Comparison of ENCODE assay signal across 10 mouse cellular contexts in genomic region chr12:27537017-27537416, GRCm38 (mm10).
DNase-seq lines count a peak whose midpoint lies in the region; ATAC-seq and TF ChIP-seq lines count a peak whose summit lies in the region.
"Had no signal": no experiment of that assay in that cellular context is flagged by ENCODE, and none has a peak within 500 bp of the region (broad histone marks: within the 10 kb centered on the region; RNA-seq: fewer than 3 reads in every experiment).

No protein-coding gene starts in this region.

- 29% methylated on average over 9 of the region's 9 CpGs for WGBS in kidney, embryonic 14.5 days
- WGBS in embryonic facial prominence, embryonic 13.5 days = 17% methylated on average over 9 of the region's 9 CpGs
- 11% methylated on average over 9 of the region's 9 CpGs for WGBS in limb, embryonic 14.5 days
- WGBS in liver, embryonic 12.5 days (ENCODE audit: insufficient replicate concordance) = 66% methylated on average over 9 of the region's 9 CpGs

- no peak for DNase-seq in kidney, adult 8-10 months
- DNase-seq in MN1 (ENCODE audit: low spot score) = peak; percentile 50
- peak; percentile 74 for DNase-seq in limb, embryonic 14.5 days (ENCODE audit: low spot score)
- no peak for DNase-seq in adrenal gland, adult 18-20 months (ENCODE audit: low spot score in 2 of 2)
- DNase-seq: adrenal gland, adult 8-10 months had no signal

- no peak for TF ChIP-seq POLR2A in limb, embryonic 14.5 days (IDR thresholded peaks at IDR 0.05; ENCODE audit: borderline replicate concordance, extremely low read depth, insufficient read depth, insufficient read length)

- H3K36me3 ChIP-seq in kidney, embryonic 14.5 days (ENCODE audit: control insufficient read depth, insufficient read depth, low read length) = no peaks in the 10 kb centered on the region
- no peaks in the 10 kb centered on the region for H3K36me3 ChIP-seq in embryonic facial prominence, embryonic 13.5 days
- no peaks in the 10 kb centered on the region for H3K36me3 ChIP-seq in limb, embryonic 14.5 days (ENCODE audit: control insufficient read depth, insufficient read depth, low read length)
- no peaks in the 10 kb centered on the region for H3K36me3 ChIP-seq in liver, embryonic 12.5 days

- no peak overlapping the region for H3K27ac ChIP-seq in kidney, embryonic 14.5 days (ENCODE audit: low read depth, low read length)
- peak overlapping the region; percentile 9; the same call in 1 of the 2 replicates for H3K27ac ChIP-seq in embryonic facial prominence, embryonic 13.5 days
- H3K27ac ChIP-seq in limb, embryonic 14.5 days (replicated peaks; ENCODE audit: low read depth, low read length) = 0 out of 2 replicates have a peak overlapping the region, but pooled peaks have one; percentile 34
- no peak overlapping the region for H3K27ac ChIP-seq in liver, embryonic 12.5 days
- H3K27ac ChIP-seq: layer of hippocampus, adult 2 months had no signal

- H3K9me3 ChIP-seq in kidney, embryonic 14.5 days (ENCODE audit: control insufficient read depth, low read length) = no peaks in the 10 kb centered on the region
- no peaks in the 10 kb centered on the region for H3K9me3 ChIP-seq in embryonic facial prominence, embryonic 13.5 days
- H3K9me3 ChIP-seq in limb, embryonic 14.5 days (ENCODE audit: control insufficient read depth, low read length) = no peaks in the 10 kb centered on the region
- H3K9me3 ChIP-seq in liver, embryonic 12.5 days (replicated peaks) = no peaks in the 10 kb centered on the region

- H3K9ac ChIP-seq in kidney, embryonic 14.5 days (ENCODE audit: low read depth, low read length) = no peak overlapping the region
- no peak overlapping the region for H3K9ac ChIP-seq in embryonic facial prominence, embryonic 13.5 days
- H3K9ac ChIP-seq in limb, embryonic 14.5 days (ENCODE audit: low read depth, low read length, severe bottlenecking) = no peak overlapping the region
- no peak overlapping the region for H3K9ac ChIP-seq in liver, embryonic 12.5 days

- H3K4me3 ChIP-seq in kidney, embryonic 14.5 days (ENCODE audit: low read length) = no peak overlapping the region
- H3K4me3 ChIP-seq in embryonic facial prominence, embryonic 13.5 days = 0 out of 2 replicates have a peak overlapping the region, but pooled peaks have one; percentile 9
- H3K4me3 ChIP-seq in limb, embryonic 14.5 days (replicated peaks; ENCODE audit: low read length) = 0 out of 2 replicates have a peak overlapping the region, but pooled peaks have one; percentile 0
- no peak overlapping the region for H3K4me3 ChIP-seq in liver, embryonic 12.5 days
- H3K4me3 ChIP-seq: layer of hippocampus, adult 2 months had no signal

- H3K4me2 ChIP-seq in kidney, embryonic 14.5 days (replicated peaks; ENCODE audit: low read depth, low read length) = 0 out of 2 replicates have a peak overlapping the region, but pooled peaks have one; percentile 6
- H3K4me2 ChIP-seq in embryonic facial prominence, embryonic 13.5 days = peak overlapping the region; percentile 55
- H3K4me2 ChIP-seq in limb, embryonic 14.5 days (replicated peaks; ENCODE audit: low read depth, low read length, severe bottlenecking) = peak overlapping the region; percentile 36
- no peak overlapping the region for H3K4me2 ChIP-seq in liver, embryonic 12.5 days

- ATAC-seq in kidney, embryonic 14.5 days (ENCODE audit: low FRiP score, low TSS enrichment) = no peak
- ATAC-seq in embryonic facial prominence, embryonic 13.5 days (ENCODE audit: insufficient number of reproducible peaks, insufficient read depth, low FRiP score, low TSS enrichment, low read depth) = no peak
- ATAC-seq in limb, embryonic 14.5 days (ENCODE audit: low FRiP score, low read depth) = peak; percentile 62; the same call in 1 of the 2 replicates
- no peak for ATAC-seq in liver, embryonic 12.5 days
- ATAC-seq in inflammation-experienced regulatory T-cells, adult 6 months = no peak

- no peaks in the 10 kb centered on the region for H3K27me3 ChIP-seq in kidney, embryonic 14.5 days (ENCODE audit: control insufficient read depth, insufficient read depth, low read length)
- H3K27me3 ChIP-seq in embryonic facial prominence, embryonic 13.5 days = no peaks in the 10 kb centered on the region
- no peaks in the 10 kb centered on the region for H3K27me3 ChIP-seq in limb, embryonic 14.5 days (ENCODE audit: control insufficient read depth, insufficient read depth, low read length)
- H3K27me3 ChIP-seq in liver, embryonic 12.5 days (replicated peaks) = no peaks in the 10 kb centered on the region

- H3K4me1 ChIP-seq in kidney, embryonic 14.5 days (ENCODE audit: control insufficient read depth, insufficient read depth, low read length) = peaks cover 12% of the 10 kb centered on the region
- H3K4me1 ChIP-seq in embryonic facial prominence, embryonic 13.5 days = peaks cover 18% of the 10 kb centered on the region
- peaks cover 20% of the 10 kb centered on the region for H3K4me1 ChIP-seq in limb, embryonic 14.5 days (ENCODE audit: control insufficient read depth, insufficient read depth, low read length)
- H3K4me1 ChIP-seq in liver, embryonic 12.5 days = no peaks in the 10 kb centered on the region

Comparison
In these comparisons a context has a peak if more than half of its experiments do, and no peak if none do; other contexts are left out.
1. H3K27ac ChIP-seq: peak in embryonic facial prominence, embryonic 13.5 days (single experiment) and limb, embryonic 14.5 days (single experiment); none in kidney, embryonic 14.5 days (single experiment) and liver, embryonic 12.5 days (single experiment).
2. H3K4me3 ChIP-seq: peak in embryonic facial prominence, embryonic 13.5 days (single experiment) and limb, embryonic 14.5 days (single experiment); none in kidney, embryonic 14.5 days (single experiment) and liver, embryonic 12.5 days (single experiment).
3. DNase-seq: peak in MN1 (single experiment) and limb, embryonic 14.5 days (single experiment); none in kidney, adult 8-10 months (0 of 2) and adrenal gland, adult 18-20 months (0 of 2).